ENCODE assay signal across 16 mouse cellular contexts in the genomic region with DNA sequence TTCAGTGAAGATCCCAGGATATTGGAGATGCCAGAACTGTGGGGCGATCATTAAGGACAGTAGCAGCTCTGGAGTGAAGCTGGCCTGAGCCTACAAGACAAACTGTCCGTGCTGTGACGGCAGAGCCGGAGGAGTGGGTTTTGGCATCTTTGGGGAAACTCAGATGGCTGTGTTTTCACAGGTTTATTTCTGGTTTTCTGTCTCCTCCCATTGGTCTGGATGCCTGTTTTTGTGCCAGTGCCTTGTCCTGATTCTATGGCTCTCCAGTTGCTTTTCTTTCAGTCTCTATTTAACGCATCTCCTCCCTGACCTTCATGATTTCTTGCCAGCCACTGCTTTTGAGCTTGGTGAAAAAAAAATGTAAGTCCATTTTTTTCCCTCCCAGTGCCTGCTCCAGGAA. TPM values are rescaled to one million over a fixed set of nuclear protein-coding genes. Genes with fewer than 3 reads are reported as not detected.
"Had no signal": no experiment of that assay in that cellular context is flagged by ENCODE, and none has a peak within 500 bp of the region (broad histone marks: within the 10 kb centered on the region; RNA-seq: fewer than 3 reads in every experiment).

No protein-coding gene starts in this region.

- DNase-seq: kidney, adult 11 months; kidney, postnatal 10 days; kidney, postnatal 4 days; lung, adult 2 months; lung, postnatal 4 days; right cerebral cortex, postnatal 25 days; thymus, adult 18-20 months; thymus, postnatal 14 days had no signal

- ATAC-seq: lung, postnatal 0 days; midbrain, embryonic 15.5 days had no signal

RNA-seq across cellular contexts. Expression of a gene that starts 8.7 kb away (rescaled TPM):
- total RNA-seq: layer of hippocampus, adult 2 months; layer of hippocampus, postnatal 10 days; left cerebral cortex, adult 8-10 months; megakaryocyte, adult 5-6 weeks; monocyte, adult 5-6 weeks; neutrophil, adult 5-6 weeks had no signal

RNA-seq across cellular contexts. Expression of a gene that starts 12.8 kb away (rescaled TPM):
- total RNA-seq: layer of hippocampus, adult 2 months; layer of hippocampus, postnatal 10 days; left cerebral cortex, adult 8-10 months; megakaryocyte, adult 5-6 weeks; monocyte, adult 5-6 weeks; neutrophil, adult 5-6 weeks had no signal

RNA-seq across cellular contexts. Expression of a gene that starts 22.3 kb away (rescaled TPM):
- total RNA-seq: layer of hippocampus, adult 2 months; layer of hippocampus, postnatal 10 days; left cerebral cortex, adult 8-10 months; megakaryocyte, adult 5-6 weeks; monocyte, adult 5-6 weeks; neutrophil, adult 5-6 weeks had no signal

RNA-seq across cellular contexts. Expression of a gene that starts 25.6 kb away (rescaled TPM):
- total RNA-seq: layer of hippocampus, adult 2 months; layer of hippocampus, postnatal 10 days; left cerebral cortex, adult 8-10 months; megakaryocyte, adult 5-6 weeks; neutrophil, adult 5-6 weeks had no signal

RNA-seq across cellular contexts. Expression of a gene that starts 30.2 kb away (rescaled TPM):
- total RNA-seq: layer of hippocampus, adult 2 months; layer of hippocampus, postnatal 10 days; left cerebral cortex, adult 8-10 months; megakaryocyte, adult 5-6 weeks; monocyte, adult 5-6 weeks; neutrophil, adult 5-6 weeks had no signal
